Mouse (Mus musculus) heart, postnatal 4 days (tissue): ENCODE measurements around the gene Jmjd8. TPM values are rescaled to one million over a fixed set of nuclear protein-coding genes. Genes with fewer than 3 reads are reported as not detected.
"Not testable (repeated sequence)": the region's sequence is repeated elsewhere in the genome, so short reads cannot be mapped to it uniquely, and the experiment has no call there.

Source experiments
- DNase-seq: peaks from one replicate; pipeline ENCODE4 v3.0.0; 2021
- total RNA-seq, 2 experiments: library from RNA; stranded (reverse); gene quantifications; 2 replicates each; pipeline ENCODE4 v1.2.3; 2021

The Jmjd8 gene
- total RNA-seq: 10 to 100 TPM; 34.7 to 37.4 TPM

- peak; percentile 78 for DNase-seq
These were observed at the start of gene Jmjd8 for GRCm38 (mm10) chr17:25828712-25829557. Jmjd8 (plus strand) TSS chr17:25828867.

- DNase-seq: no peak
These were observed 47.3 kb upstream of the Jmjd8 start for GRCm38 (mm10) chr17:25781339-25781738.

GRCm38 (mm10) chr17:25783086-25783485 is 45.6 kb upstream of the Jmjd8 start:
- DNase-seq: peak; percentile 62

- no peak for DNase-seq
These were observed 44.6 kb upstream of the Jmjd8 start for GRCm38 (mm10) chr17:25783861-25784574.

GRCm38 (mm10) chr17:25785281-25785745 is 43.4 kb upstream of the Jmjd8 start, which contains the start of gene Haghl:
Haghl (minus strand) TSS chr17:25785673.
- DNase-seq: peak; percentile 96

GRCm38 (mm10) chr17:25786280-25786679 is 42.4 kb upstream of the Jmjd8 start, which contains the start of gene Ccdc78:
Ccdc78 (plus strand) TSS chr17:25786580.
- no peak for DNase-seq

GRCm38 (mm10) chr17:25786781-25787504 is 41.7 kb upstream of the Jmjd8 start:
- no peak for DNase-seq

- DNase-seq: no peak
These were observed 37.3 kb upstream of the Jmjd8 start for GRCm38 (mm10) chr17:25791320-25791842.

- DNase-seq: peak; percentile 92
These were observed 36.7 kb upstream of the Jmjd8 start for GRCm38 (mm10) chr17:25791843-25792527.

- peak; percentile 88 for DNase-seq
These were observed 36.1 kb upstream of the Jmjd8 start, which contains the start of gene Fam173a for GRCm38 (mm10) chr17:25792615-25793014. Fam173a (minus strand) TSS chr17:25792901.

GRCm38 (mm10) chr17:25794197-25794596 is 34.5 kb upstream of the Jmjd8 start:
- DNase-seq: peak; percentile 42

GRCm38 (mm10) chr17:25794998-25795397 is 33.7 kb upstream of the Jmjd8 start:
- no peak for DNase-seq

- DNase-seq: no peak
These were observed 33.0 kb upstream of the Jmjd8 start, which contains the start of gene AC134908.4 for GRCm38 (mm10) chr17:25795609-25796092. AC134908.4 (minus strand) TSS chr17:25795659.

GRCm38 (mm10) chr17:25796211-25796771 is 32.4 kb upstream of the Jmjd8 start:
- peak; percentile 56 for DNase-seq

- peak; percentile 92 for DNase-seq
These were observed 31.7 kb upstream of the Jmjd8 start, which contains the start of gene Metrn for GRCm38 (mm10) chr17:25796951-25797369. Metrn (minus strand) TSS chr17:25797136.

- DNase-seq: peak; percentile 78
These were observed 27.6 kb upstream of the Jmjd8 start for GRCm38 (mm10) chr17:25801029-25801428.

- peak; percentile 85 for DNase-seq
These were observed 25.7 kb upstream of the Jmjd8 start for GRCm38 (mm10) chr17:25802825-25803517.

- DNase-seq: no peak
These were observed 22.2 kb upstream of the Jmjd8 start for GRCm38 (mm10) chr17:25806507-25806906.

- DNase-seq: not testable (repeated sequence)
These were observed 21.2 kb upstream of the Jmjd8 start for GRCm38 (mm10) chr17:25807452-25807851.

- DNase-seq: no peak
These were observed 20.6 kb upstream of the Jmjd8 start for GRCm38 (mm10) chr17:25808028-25808427.
